Mouse (Mus musculus) G1E (cell line): ENCODE measurements around the gene AW209491.

ENCODE experiments used
- CTCF ChIP-seq: IDR thresholded peaks from 2 replicates; pipeline ENCODE4 v1.5.1; 2012; ENCODE audit warnings: low read depth, low read length, inconsistent platforms, mixed read lengths
- GATA1 ChIP-seq: IDR thresholded peaks from 2 replicates; pipeline ENCODE4 v1.6.1; 2012; ENCODE audit warnings: borderline replicate concordance, low read length, inconsistent platforms, mixed read lengths
- GATA2 ChIP-seq: IDR thresholded peaks from 2 replicates; pipeline ENCODE4 v1.6.1; 2012; ENCODE audit warnings: low read depth, low read length, inconsistent platforms, borderline replicate concordance
- TAL1 ChIP-seq: conservative IDR thresholded peaks from 2 replicates; pipeline ENCODE4 v1.6.1; 2012; ENCODE audit warnings: low read depth, low read length, inconsistent platforms, mixed read lengths

DNA sequence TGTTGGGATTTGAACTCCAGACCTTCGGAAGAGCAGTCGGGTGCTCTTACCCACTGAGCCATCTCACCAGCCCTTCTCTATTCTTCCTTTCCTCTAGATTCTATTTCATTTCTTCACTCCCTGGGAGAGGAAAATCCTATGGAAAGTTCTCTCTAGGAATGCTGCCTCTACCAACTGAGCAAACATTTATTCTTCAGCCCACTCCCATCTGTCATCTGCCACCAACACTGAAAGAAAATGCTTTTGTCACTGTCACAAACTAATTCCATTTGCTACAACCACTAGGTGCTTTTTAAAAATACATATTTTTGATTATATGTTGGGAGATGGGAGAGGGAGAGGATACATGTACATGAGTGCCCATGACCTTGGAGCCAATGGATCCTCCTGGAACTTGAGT is 27.2 kb upstream of the AW209491 start:
- TF ChIP-seq CTCF (no peak), GATA1 (no peak), GATA2 (no peak), TAL1 (no peak)
